Mouse (Mus musculus): ENCODE measurements around the gene Cnnm2. TPM values are rescaled to one million over a fixed set of nuclear protein-coding genes. Genes with fewer than 3 reads are reported as not detected.

Cnnm2 gene
- polyA plus RNA-seq (2014; fragmentation: Illumina TruSeq; extraction: RNeasy Lipid Tissue Mini Kit (QIAGEN cat#74804); ENCODE audit: low read depth, low replicate concordance), result 18.5 TPM

GRCm38 (mm10) chr19:46761247-46761946 is at the start of gene Cnnm2:
Gene Cnnm2, plus strand, starts transcription at chr19:46761596.

Other genes with a start within 250 kb of the Cnnm2 start
- 72.7 TPM for gene Arl3, start 188.4 kb upstream of the Cnnm2 start, polyA plus RNA-seq (2014; fragmentation: Illumina TruSeq; extraction: RNeasy Lipid Tissue Mini Kit (QIAGEN cat#74804); ENCODE audit: low read depth, low replicate concordance)
- 18.9 TPM for gene Sfxn2, start 188.2 kb upstream of the Cnnm2 start, polyA plus RNA-seq (2014; fragmentation: Illumina TruSeq; extraction: RNeasy Lipid Tissue Mini Kit (QIAGEN cat#74804); ENCODE audit: low read depth, low replicate concordance)
- gene Wbp1l, start 162.5 kb upstream of the Cnnm2 start, polyA plus RNA-seq (2014; fragmentation: Illumina TruSeq; extraction: RNeasy Lipid Tissue Mini Kit (QIAGEN cat#74804); ENCODE audit: low read depth, low replicate concordance), result 123 TPM
- gene Cyp17a1, start 88.4 kb upstream of the Cnnm2 start, polyA plus RNA-seq (2014; fragmentation: Illumina TruSeq; extraction: RNeasy Lipid Tissue Mini Kit (QIAGEN cat#74804); ENCODE audit: low read depth, low replicate concordance), result 31.5 TPM
- gene Borcs7, start 71.7 kb upstream of the Cnnm2 start, polyA plus RNA-seq (2014; fragmentation: Illumina TruSeq; extraction: RNeasy Lipid Tissue Mini Kit (QIAGEN cat#74804); ENCODE audit: low read depth, low replicate concordance), result 14.7 TPM
- gene As3mt, start 54.1 kb upstream of the Cnnm2 start, polyA plus RNA-seq (2014; fragmentation: Illumina TruSeq; extraction: RNeasy Lipid Tissue Mini Kit (QIAGEN cat#74804); ENCODE audit: low read depth, low replicate concordance), result 17.6 TPM